In the genomic region with DNA sequence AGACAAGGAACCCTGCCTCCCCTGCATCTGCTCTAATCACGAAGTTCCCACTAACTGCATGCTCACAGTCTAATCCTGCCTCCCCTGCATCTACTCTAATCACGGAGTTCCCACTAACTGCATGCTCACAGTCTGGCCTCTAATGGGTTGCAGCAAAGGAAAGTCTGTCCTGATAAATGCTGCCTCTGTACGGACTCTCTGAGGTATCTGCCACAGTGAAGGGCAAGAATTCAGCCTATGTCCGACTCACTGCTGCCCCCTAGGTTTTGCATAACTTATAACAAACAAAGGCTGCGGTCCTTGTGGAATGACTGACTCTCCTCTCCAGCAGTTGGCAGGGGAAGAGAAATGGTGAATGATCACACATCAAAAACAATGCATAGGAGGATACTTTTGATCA, we compare ENCODE assay signal across 7 mouse cellular contexts. TPM values are rescaled to one million over a fixed set of nuclear protein-coding genes. Genes with fewer than 3 reads are reported as not detected.
A peak's percentile ranks its signal among the peaks of the same experiment; 100 is the strongest.
DNase-seq lines count a peak whose midpoint lies in the region; ATAC-seq and TF ChIP-seq lines count a peak whose summit lies in the region.

No protein-coding gene starts in this region.

- no peak overlapping the region for H3K9ac ChIP-seq in limb, embryonic 13.5 days

- peak; percentile 46; the same call in 1 of the 2 replicates for ATAC-seq in granulocyte monocyte progenitor cell, adult 5-6 weeks (replicated peaks; ENCODE audit: poor library complexity, severe bottlenecking)
- no peak for ATAC-seq in limb, embryonic 13.5 days (ENCODE audit: low FRiP score, low read depth)

- 35% methylated on average over 5 of the region's 5 CpGs for WGBS in limb, embryonic 13.5 days

- no peaks in the 10 kb centered on the region for H3K9me3 ChIP-seq in limb, embryonic 13.5 days

- peaks cover 66% of the 10 kb centered on the region for H3K36me3 ChIP-seq in limb, embryonic 13.5 days

- no peak overlapping the region for H3K4me3 ChIP-seq in bone marrow macrophage, adult 2 months (ENCODE audit: insufficient read depth, low read length)
- no peak overlapping the region for H3K4me3 ChIP-seq in limb, embryonic 13.5 days

- intact Hi-C loops in left cerebral cortex, postnatal 14 days (cut with DNase I): no loop called here

- peak; percentile 24 to 29 for DNase-seq in left cerebral cortex, postnatal 14 days (ENCODE audit: low spot score in 2 of 2)
- DNase-seq in left cerebral cortex, adult 11 months (ENCODE audit: low spot score): no peak
- peak; percentile 26 for DNase-seq in MEL-GATA-1-ER (ENCODE audit: extremely low read depth, low read depth)
- DNase-seq in urinary bladder, postnatal 4 days (ENCODE audit: low spot score in 2 of 2): no peak

- no peak for TF ChIP-seq POLR2A in bone marrow macrophage, adult 2 months (IDR thresholded peaks at IDR 0.05; ENCODE audit: borderline replicate concordance, low read depth, low read length)

- H3K27me3 ChIP-seq in limb, embryonic 13.5 days: no peaks in the 10 kb centered on the region

- peak; percentile 56; the same call in 1 of the 2 replicates for TF ChIP-seq CTCF in bone marrow macrophage, adult 2 months (IDR thresholded peaks at IDR 0.05; ENCODE audit: low read depth, low read length)

- H3K4me1 ChIP-seq in bone marrow macrophage, adult 2 months (ENCODE audit: control insufficient read depth, insufficient read depth, low read length): no peaks in the 10 kb centered on the region
- no peaks in the 10 kb centered on the region for H3K4me1 ChIP-seq in limb, embryonic 13.5 days

- H3K4me2 ChIP-seq in limb, embryonic 13.5 days (replicated peaks): no peak overlapping the region

- H3K27ac ChIP-seq in bone marrow macrophage, adult 2 months (ENCODE audit: insufficient read depth, low read depth, low read length): no peak overlapping the region
- H3K27ac ChIP-seq in limb, embryonic 13.5 days: peak overlapping the region; percentile 55; the same call in 1 of the 2 replicates

RNA-seq across cellular contexts. Expression of gene Pfkm, which starts 37.1 kb away (rescaled TPM):
- total RNA-seq in left cerebral cortex, postnatal 14 days (2021): 100 to 1,000 TPM; 349 to 369 TPM
- polyA plus RNA-seq in bone marrow macrophage, adult 2 months (2012; ENCODE audit: insufficient read depth, insufficient read length, missing spikeins): 11.0 and 13.1 TPM in 2 replicates
- total RNA-seq in granulocyte monocyte progenitor cell, adult 5-6 weeks (2014; fragmentation: Nextera tagmentation): 9.5 and 11.5 TPM in 2 replicates
- total RNA-seq in granulocyte monocyte progenitor cell, adult 5-6 weeks (2017): 10.8 and 15.8 TPM in 2 replicates
- polyA plus RNA-seq in limb, embryonic 13.5 days (2015; fragmentation: Nextera tagmentation; extraction: Ambion mirVana): 56.0 and 56.7 TPM in 2 replicates

RNA-seq across cellular contexts. Expression of gene Senp1, which starts 38.3 kb away (rescaled TPM):
- 10 to 100 TPM; 11.8 to 13.7 TPM for total RNA-seq in left cerebral cortex, postnatal 14 days (2021)
- 16.7 and 18.7 TPM in 2 replicates for polyA plus RNA-seq in bone marrow macrophage, adult 2 months (2012; ENCODE audit: insufficient read depth, insufficient read length, missing spikeins)
- total RNA-seq in granulocyte monocyte progenitor cell, adult 5-6 weeks (2014; fragmentation: Nextera tagmentation): 82.1 and 83.1 TPM in 2 replicates
- total RNA-seq in granulocyte monocyte progenitor cell, adult 5-6 weeks (2017): 60.5 and 66.6 TPM in 2 replicates
- 37.0 and 38.8 TPM in 2 replicates for polyA plus RNA-seq in limb, embryonic 13.5 days (2015; fragmentation: Nextera tagmentation; extraction: Ambion mirVana)

RNA-seq across cellular contexts. Expression of gene Col2a1, which starts 50.8 kb away (rescaled TPM):
- under 1 TPM; 0.57 to 0.97 TPM for total RNA-seq in left cerebral cortex, postnatal 14 days (2021)
- polyA plus RNA-seq in bone marrow macrophage, adult 2 months (2012; ENCODE audit: insufficient read depth, insufficient read length, missing spikeins): 0.87 and 1.0 TPM in 2 replicates
- total RNA-seq in granulocyte monocyte progenitor cell, adult 5-6 weeks (2014; fragmentation: Nextera tagmentation): not detected in 2 replicates
- total RNA-seq in granulocyte monocyte progenitor cell, adult 5-6 weeks (2017): not detected in 2 replicates
- polyA plus RNA-seq in limb, embryonic 13.5 days (2015; fragmentation: Nextera tagmentation; extraction: Ambion mirVana): 706 and 829 TPM in 2 replicates

Comparison
In these comparisons a context has a peak if more than half of its experiments do, and no peak if none do; other contexts are left out.
1. DNase-seq: peak in left cerebral cortex, postnatal 14 days (2 of 2) and MEL-GATA-1-ER (single experiment); none in left cerebral cortex, adult 11 months (single experiment) and urinary bladder, postnatal 4 days (0 of 2).
2. RNA of gene Pfkm, which starts 37.1 kb away (total RNA-seq): 349 to 369 TPM in left cerebral cortex, postnatal 14 days; 9.5 to 15.8 TPM in granulocyte monocyte progenitor cell, adult 5-6 weeks; every median in the first group is over 10 times any median in the second.
3. RNA of gene Senp1, which starts 38.3 kb away (total RNA-seq): 60.5 to 83.1 TPM in granulocyte monocyte progenitor cell, adult 5-6 weeks; 11.8 to 13.7 TPM in left cerebral cortex, postnatal 14 days; every median in the first group is over 4 times any median in the second.